Mouse (Mus musculus) ES-E14 (cell line): ENCODE data around the gene Capn8. TPM values are rescaled to one million over a fixed set of nuclear protein-coding genes. Genes with fewer than 3 reads are reported as not detected.

Experiments used
- DNase-seq: peaks from one replicate; pipeline ENCODE4 v3.0.0-alpha.2; 2013; ENCODE audit warnings: low read depth, low spot score
- H3K27ac ChIP-seq: 2 replicates; pipeline ENCODE4 v1.5.1; 2012; ENCODE audit warnings: low read depth, mild to moderate bottlenecking, low read length, moderate library complexity, mixed read lengths; ENCODE audit not compliant: poor library complexity, insufficient read depth, severe bottlenecking
- H3K36me3 ChIP-seq: 2 replicates; pipeline ENCODE4 v1.6.1; 2012; ENCODE audit warnings: mild to moderate bottlenecking, low read length, moderate library complexity, mixed read lengths; ENCODE audit not compliant: control insufficient read depth, poor library complexity, insufficient read depth, severe bottlenecking
- H3K4me1 ChIP-seq, 2 experiments: fragments of 150-350 bp in 1 of 2; sonication (generic) in 1 of 2; 2 replicates each; pipeline ENCODE4 v1.6.1; 2012; ENCODE audit warnings: low read length in 2 of 2, mild to moderate bottlenecking in 1 of 2, mixed read lengths in 1 of 2; ENCODE audit not compliant: control insufficient read depth in 2 of 2, insufficient read depth in 2 of 2, poor library complexity in 1 of 2
- H3K4me3 ChIP-seq, 2 experiments: fragments of 150-350 bp in 1 of 2; sonication (generic) in 1 of 2; 2 replicates each; pipeline ENCODE4 v1.5.1; 2012; ENCODE audit warnings: low read length in 2 of 2, low read depth in 1 of 2, mild to moderate bottlenecking in 1 of 2, mixed read lengths in 1 of 2; ENCODE audit not compliant: insufficient read depth in 1 of 2, poor library complexity in 1 of 2, severe bottlenecking in 1 of 2
- H3K9ac ChIP-seq: 2 replicates; pipeline ENCODE4 v1.6.1; 2012; ENCODE audit warnings: low read depth, mild to moderate bottlenecking, low read length, mixed read lengths; ENCODE audit not compliant: poor library complexity, insufficient read depth, severe bottlenecking
- H3K9me3 ChIP-seq: fragments of 150-350 bp; sonication (generic); 2 replicates; pipeline ENCODE4 v1.6.1; 2012; ENCODE audit warnings: low read depth, mild to moderate bottlenecking, low read length; ENCODE audit not compliant: control insufficient read depth, insufficient read depth
- CHD2 ChIP-seq: IDR thresholded peaks from 2 replicates; pipeline ENCODE4 v1.6.1; 2014; ENCODE audit warnings: mild to moderate bottlenecking, low read depth, low read length, inconsistent platforms
- HCFC1 ChIP-seq: IDR thresholded peaks from 2 replicates; pipeline ENCODE4 v1.6.1; 2012; ENCODE audit warnings: low read length, inconsistent platforms, borderline replicate concordance; ENCODE audit not compliant: insufficient read depth
- MAFK ChIP-seq: IDR thresholded peaks from 2 replicates; pipeline ENCODE4 v1.6.1; 2014; ENCODE audit warnings: mild to moderate bottlenecking, low read depth, low read length, inconsistent platforms; ENCODE audit not compliant: insufficient read depth
- ZC3H11A ChIP-seq: IDR thresholded peaks from 2 replicates; pipeline ENCODE4 v1.6.1; 2012; ENCODE audit warnings: low read depth, mild to moderate bottlenecking, inconsistent platforms, low read length, borderline replicate concordance
- ZNF384 ChIP-seq: IDR thresholded peaks from 2 replicates; pipeline ENCODE4 v1.6.1; 2012; ENCODE audit warnings: low read depth, low read length, inconsistent platforms
- in situ Hi-C, 2 experiments: fragments of 600-800 bp; cut with MboI; formaldehyde crosslinking; loops; one replicate each; pipeline ENCODE4 v1.15.1; 2025; ENCODE audit warnings: low sequenced_read_pairs in 2 of 2, inconsistent platforms in 1 of 2; ENCODE audit not compliant: unreplicated experiment in 2 of 2
- total RNA-seq: library from RNA; depleted of rRNA; stranded (reverse); fragments of 300-350 nt; gene quantifications from 2 replicates; pipeline ENCODE4 v1.2.3, GENCODE M21; 2012

Gene Capn8
- total RNA-seq, 1 experiment, result not detected

GRCm38 (mm10) chr1:182585162-182585840 lies 20.5 kb downstream of the Capn8 start:
- no peak overlapping the region for H3K27ac ChIP-seq
- in situ Hi-C loops, result no loop called here
- peak overlapping the region; percentile 22 to 60; a peak in 3 of 4 replicates for H3K4me3 ChIP-seq
- H3K9me3 ChIP-seq, result no peaks in the 10 kb centered on the region
- peaks cover 2% of the 10 kb centered on the region in 2 experiments; a peak in 2 of 4 replicates for H3K4me1 ChIP-seq
- no peaks in the 10 kb centered on the region for H3K36me3 ChIP-seq
- DNase-seq, result no peak
- TF ChIP-seq ZC3H11A, result no peak
- TF ChIP-seq MAFK, result no peak
- TF ChIP-seq CHD2, result no peak
- TF ChIP-seq ZNF384, result no peak
- no peak for TF ChIP-seq HCFC1
- H3K9ac ChIP-seq, result no peak overlapping the region; the same call in 1 of the 2 replicates

- TF ChIP-seq HCFC1 (no peak), MAFK (no peak), ZC3H11A (no peak), ZNF384 (no peak), CHD2 (no peak)
- H3K9ac ChIP-seq, result no peak overlapping the region
- no peak for DNase-seq
- no peaks in the 10 kb centered on the region for H3K36me3 ChIP-seq
- H3K4me1 ChIP-seq, result peaks cover 2% of the 10 kb centered on the region in 2 experiments; a peak in 2 of 4 replicates
- no peaks in the 10 kb centered on the region for H3K9me3 ChIP-seq
- no peak overlapping the region for H3K27ac ChIP-seq
- H3K4me3 ChIP-seq, result no peak overlapping the region
- in situ Hi-C loops, result no loop called here
Observed at GRCm38 (mm10) chr1:182587706-182588105, 22.9 kb downstream of the Capn8 start.

- H3K4me1 ChIP-seq, result no peaks in the 10 kb centered on the region
- H3K9me3 ChIP-seq, result no peaks in the 10 kb centered on the region
- DNase-seq, result no peak
Observed at GRCm38 (mm10) chr1:182591491-182591890, 26.7 kb downstream of the Capn8 start.

GRCm38 (mm10) chr1:182592436-182592835 lies 27.6 kb downstream of the Capn8 start:
- Histone ChIP-seq H3K9me3 (no peaks in the 10 kb centered on the region), H3K4me1 (no peaks in the 10 kb centered on the region), H3K4me3 (no peak overlapping the region), H3K36me3 (no peaks in the 10 kb centered on the region), H3K27ac (no peak overlapping the region), H3K9ac (no peak overlapping the region)
- DNase-seq, result no peak
- in situ Hi-C loops, result no loop called here
- TF ChIP-seq ZNF384, result no peak
- TF ChIP-seq ZC3H11A, result no peak
- no peak for TF ChIP-seq CHD2
- TF ChIP-seq MAFK, result no peak
- TF ChIP-seq HCFC1, result no peak

More at GRCm38 (mm10) chr1:182591491-182591890, 26.7 kb downstream of the Capn8 start:
- TF ChIP-seq CHD2 (no peak), ZNF384 (no peak), MAFK (no peak), ZC3H11A (no peak)
- Histone ChIP-seq H3K36me3 (no peaks in the 10 kb centered on the region), H3K9ac (no peak overlapping the region), H3K27ac (no peak overlapping the region), H3K4me3 (no peak overlapping the region)
- in situ Hi-C loops, result no loop called here
